Mouse (Mus musculus): ENCODE data around the gene Lingo4.

Gene Lingo4

GRCm38 (mm10) chr3:94398217-94398616, at the start of gene Lingo4:
Gene Lingo4 (plus strand): TSS chr3:94398517.
- DNase-seq (ENCODE audit: low spot score in 2 of 2) = no peak

DNA sequence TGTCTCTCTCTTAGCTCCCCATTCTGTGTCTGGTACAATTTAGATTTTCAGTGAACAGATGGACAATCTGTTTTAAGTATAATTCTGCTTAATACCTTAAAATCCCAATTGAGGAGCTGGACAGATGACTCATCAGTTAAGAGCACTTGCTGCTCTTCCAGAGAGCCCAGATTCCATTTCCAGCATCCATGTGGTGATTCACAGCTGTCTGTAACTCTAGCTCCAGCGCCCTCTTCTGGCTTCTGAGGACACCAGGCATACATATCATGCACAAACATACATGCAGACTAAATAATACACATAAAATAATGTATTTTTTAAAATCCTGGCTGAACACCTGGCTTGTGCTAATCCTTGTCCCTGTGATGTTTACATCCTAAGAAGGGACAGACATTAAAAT, 37.5 kb upstream of the Lingo4 start:
- no peak for DNase-seq (ENCODE audit: low spot score in 2 of 2)

- DNase-seq (ENCODE audit: low spot score in 2 of 2) = no peak
Measured at GRCm38 (mm10) chr3:94362138-94362537, 36.2 kb upstream of the Lingo4 start, which contains the start of gene C2cd4d. Gene C2cd4d (plus strand): TSS chr3:94362438.

DNA sequence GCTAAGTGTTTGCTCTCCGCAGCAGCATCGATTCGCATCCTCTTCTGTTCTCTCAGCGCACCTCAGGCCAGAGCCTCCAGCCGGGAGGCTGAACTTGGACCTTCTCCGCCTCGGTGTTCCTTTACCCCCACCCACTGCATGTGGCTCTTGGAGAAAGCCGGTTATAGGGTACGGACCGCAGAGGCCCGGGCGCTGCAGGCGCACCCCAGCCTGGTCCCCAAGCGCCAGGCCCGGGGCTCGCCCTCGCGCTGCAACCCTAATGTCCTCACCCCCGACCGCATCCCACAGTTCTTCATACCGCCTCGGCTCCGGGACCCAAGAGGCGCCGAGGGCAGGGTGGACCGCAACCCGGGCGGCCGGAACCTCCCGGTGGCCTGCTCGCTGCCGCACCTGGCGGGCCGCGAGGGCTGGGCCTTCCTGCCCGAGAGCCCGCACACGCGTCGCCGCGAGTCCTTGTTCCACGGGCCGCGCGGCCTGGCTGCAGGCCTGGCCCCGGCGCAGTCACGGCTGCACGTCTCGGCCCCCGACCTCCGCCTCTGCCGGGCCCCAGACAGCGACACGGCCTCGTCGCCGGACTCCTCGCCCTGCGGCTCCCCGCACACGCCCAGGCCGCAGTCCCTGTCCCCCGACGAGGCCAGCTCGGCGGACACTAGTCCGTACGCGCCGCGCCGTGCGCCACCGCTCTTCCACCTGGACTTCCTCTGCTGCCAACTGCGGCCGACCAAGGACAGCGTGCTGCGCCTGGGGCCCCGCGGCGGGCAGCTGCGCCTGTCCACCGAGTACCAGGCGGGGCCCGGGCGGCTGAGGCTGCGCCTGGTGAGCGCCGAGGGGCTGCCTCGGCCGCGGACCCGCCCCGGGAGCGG, 34.8 kb upstream of the Lingo4 start:
- peak in 1 of 2 experiments; percentile 49 for DNase-seq (ENCODE audit: low spot score in 2 of 2)

- DNase-seq (ENCODE audit: low spot score in 2 of 2) = no peak
Measured at GRCm38 (mm10) chr3:94364154-94364526, 34.2 kb upstream of the Lingo4 start.

DNA sequence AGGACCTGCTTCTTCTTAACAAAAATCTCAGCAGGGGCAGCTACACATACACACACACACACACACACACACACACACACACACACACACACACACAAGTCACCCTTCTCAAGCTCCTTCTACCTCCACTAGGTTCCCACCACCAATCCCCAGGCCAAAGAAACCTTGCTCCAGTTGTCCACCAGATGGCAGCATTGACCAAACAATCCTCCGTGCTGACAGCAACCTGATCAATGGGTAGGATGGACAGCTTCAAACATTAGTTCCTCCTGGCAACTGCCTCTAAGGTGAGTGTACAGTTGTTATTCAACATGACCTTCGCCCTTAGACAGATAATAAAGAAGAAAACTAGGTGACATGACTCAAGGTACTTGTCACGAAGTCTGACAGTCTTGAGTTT, 31.6 kb upstream of the Lingo4 start:
- peak; percentile 58 to 72 for DNase-seq (ENCODE audit: low spot score in 2 of 2)

GRCm38 (mm10) chr3:94367511-94367910, 30.8 kb upstream of the Lingo4 start:
- no peak for DNase-seq (ENCODE audit: low spot score in 2 of 2)

- no peak for DNase-seq (ENCODE audit: low spot score in 2 of 2)
Measured at GRCm38 (mm10) chr3:94368631-94369030, 29.7 kb upstream of the Lingo4 start.

- no peak for DNase-seq (ENCODE audit: low spot score in 2 of 2)
Measured at GRCm38 (mm10) chr3:94369709-94370108, 28.6 kb upstream of the Lingo4 start.

GRCm38 (mm10) chr3:94371637-94372036, 26.7 kb upstream of the Lingo4 start:
- DNase-seq (ENCODE audit: low spot score in 2 of 2) = peak; percentile 71 to 81

DNA sequence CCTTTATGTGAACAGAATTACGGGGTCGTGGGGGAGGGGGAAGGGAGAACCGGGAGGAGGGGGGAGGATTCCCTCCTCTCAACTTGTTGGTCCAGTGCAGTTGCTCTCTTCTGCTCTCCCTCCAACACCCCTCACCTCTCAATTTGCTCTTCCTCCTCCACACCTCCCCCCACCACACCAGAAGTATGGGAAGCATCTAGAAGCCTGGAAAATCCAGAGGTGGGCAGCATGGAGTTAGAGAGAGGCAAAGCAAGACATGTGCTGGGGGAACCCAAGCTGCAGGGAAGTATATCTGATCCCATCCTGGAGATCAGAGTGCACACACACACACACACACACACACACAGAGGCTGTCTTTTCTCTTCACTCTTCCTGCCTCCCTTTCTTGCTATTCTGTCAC, 26.3 kb upstream of the Lingo4 start:
- DNase-seq (ENCODE audit: low spot score in 2 of 2) = no peak

- no peak for DNase-seq (ENCODE audit: low spot score in 2 of 2)
Measured at GRCm38 (mm10) chr3:94372641-94373040, 25.7 kb upstream of the Lingo4 start, which contains the start of gene Rorc. Gene Rorc (plus strand): TSS chr3:94372794.

GRCm38 (mm10) chr3:94373090-94373489, 25.2 kb upstream of the Lingo4 start:
- DNase-seq (ENCODE audit: low spot score in 2 of 2) = no peak

GRCm38 (mm10) chr3:94373597-94374011, 24.7 kb upstream of the Lingo4 start:
- no peak for DNase-seq (ENCODE audit: low spot score in 2 of 2)

DNA sequence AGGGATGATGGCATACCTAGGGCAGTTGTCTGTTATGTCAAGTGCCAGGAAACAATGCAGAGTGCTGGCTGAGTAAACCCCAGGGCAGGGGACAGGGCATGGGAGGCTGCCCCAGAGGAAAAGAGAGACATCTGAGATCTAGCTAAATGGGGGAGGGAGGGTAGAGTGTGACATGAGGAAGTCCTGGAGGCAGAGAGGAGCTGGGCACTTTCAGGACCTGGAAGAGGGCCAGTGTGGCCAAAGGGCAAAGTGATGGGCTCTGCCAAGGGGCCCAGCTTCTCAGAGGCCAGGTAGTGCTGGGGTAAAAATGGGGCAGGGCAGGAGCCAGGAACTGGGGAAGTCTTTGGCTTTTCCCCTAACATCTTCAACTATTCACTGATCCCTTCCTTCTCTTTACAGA, 23.7 kb upstream of the Lingo4 start:
- no peak for DNase-seq (ENCODE audit: low spot score in 2 of 2)

GRCm38 (mm10) chr3:94375146-94375545, 23.2 kb upstream of the Lingo4 start:
- no peak for DNase-seq (ENCODE audit: low spot score in 2 of 2)

- DNase-seq (ENCODE audit: low spot score in 2 of 2) = no peak
Measured at GRCm38 (mm10) chr3:94375861-94376260, 22.5 kb upstream of the Lingo4 start.

DNA sequence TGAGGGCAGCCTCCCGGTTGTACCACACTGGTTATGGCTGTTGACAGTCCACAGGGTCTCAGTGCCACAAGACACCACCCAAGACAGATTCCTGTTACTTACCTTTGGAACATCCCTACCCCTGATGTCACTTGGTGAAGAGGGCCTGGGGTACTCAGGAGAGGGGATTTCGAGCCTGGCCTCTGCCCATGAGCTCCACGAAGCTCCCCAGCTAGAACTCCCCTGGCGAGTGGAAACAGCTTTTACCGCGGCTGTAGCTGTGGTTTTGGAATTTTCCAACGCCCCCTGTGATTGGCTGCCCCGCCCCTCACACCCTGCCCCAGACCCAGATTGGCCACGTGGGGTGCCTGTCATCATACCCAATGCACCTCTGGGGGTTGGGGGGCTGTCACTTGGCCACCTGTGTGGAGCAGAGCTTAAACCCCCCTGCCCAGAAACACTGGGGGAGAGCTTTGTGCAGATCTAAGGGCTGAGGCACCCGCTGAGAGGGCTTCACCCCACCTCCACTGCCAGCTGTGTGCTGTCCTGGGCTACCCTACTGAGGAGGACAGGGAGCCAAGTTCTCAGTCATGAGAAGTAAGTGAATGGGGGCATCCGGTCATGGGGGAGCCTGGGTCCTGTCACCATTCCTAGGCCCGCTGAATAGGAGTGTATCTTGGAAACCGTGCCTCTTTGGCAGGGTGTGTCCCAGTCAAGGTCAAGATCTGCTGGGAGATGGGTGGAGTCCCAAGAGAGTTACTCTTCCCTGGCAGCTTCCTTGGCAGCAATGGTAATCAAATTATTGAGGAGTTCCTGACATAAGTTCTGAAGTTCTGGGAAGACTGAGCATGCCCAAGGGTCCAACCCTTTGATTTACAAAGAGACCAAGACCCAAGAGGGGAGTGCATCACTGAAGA, 21.0 kb upstream of the Lingo4 start:
- DNase-seq (ENCODE audit: low spot score in 2 of 2) = no peak

DNA sequence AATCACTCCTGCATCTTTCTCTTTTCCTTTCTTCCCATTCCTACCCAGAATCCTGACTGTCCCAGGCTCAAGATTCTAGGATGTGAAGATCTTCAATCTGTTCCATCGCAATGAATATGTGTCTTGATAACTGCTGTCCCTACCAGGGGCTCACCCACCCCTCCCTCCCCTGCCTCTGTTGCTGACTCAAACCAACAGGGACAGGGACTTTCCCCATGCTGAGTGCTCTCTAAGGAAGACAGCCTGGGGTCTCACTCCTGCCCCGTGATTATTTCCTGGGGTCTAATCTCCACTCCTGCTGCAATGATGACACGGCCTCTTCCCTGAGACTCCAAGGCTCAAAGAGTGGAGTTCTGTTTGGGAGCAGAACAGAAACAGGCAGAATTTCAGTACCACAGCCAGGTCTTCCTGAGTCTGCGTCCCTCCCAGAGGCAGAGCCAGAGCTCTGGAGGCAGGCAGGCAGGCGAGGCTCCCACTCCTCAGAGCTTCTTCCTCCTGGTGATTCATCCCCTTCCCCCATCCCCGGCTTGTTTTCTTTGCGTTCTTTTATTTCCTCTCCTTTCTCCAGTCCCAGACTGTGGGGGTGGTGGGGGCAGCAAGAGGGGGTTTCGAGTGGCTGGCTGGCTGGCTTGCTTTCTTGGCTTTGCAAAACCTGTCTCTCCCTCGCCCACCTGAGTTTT, 18.3 kb upstream of the Lingo4 start:
- DNase-seq (ENCODE audit: low spot score in 2 of 2) = no peak

- DNase-seq (ENCODE audit: low spot score in 2 of 2) = no peak
Measured at GRCm38 (mm10) chr3:94382308-94382707, 16.0 kb upstream of the Lingo4 start.

GRCm38 (mm10) chr3:94383476-94383875, 14.8 kb upstream of the Lingo4 start:
- DNase-seq (ENCODE audit: low spot score in 2 of 2) = no peak

DNA sequence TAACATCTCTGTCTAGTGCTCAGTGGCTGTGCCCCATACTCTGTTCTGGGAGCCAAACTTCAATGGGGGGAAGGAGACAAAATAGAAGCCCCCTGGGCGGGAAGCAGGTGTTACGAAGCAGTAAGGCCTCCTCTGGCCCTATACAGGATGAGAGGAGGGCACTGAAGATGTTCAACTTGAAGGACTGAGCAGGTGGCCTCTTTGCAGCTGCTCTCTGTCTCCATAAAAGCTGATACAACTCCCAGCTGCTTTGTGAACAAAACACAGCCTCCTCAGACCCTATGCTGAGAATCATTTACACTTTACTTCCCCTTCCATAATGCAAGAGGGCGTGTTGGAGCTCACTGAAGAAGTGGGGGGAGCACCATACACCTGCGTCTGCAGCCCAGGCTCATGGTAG, 11.6 kb upstream of the Lingo4 start:
- DNase-seq (ENCODE audit: low spot score in 2 of 2) = no peak
